Mouse (Mus musculus): ENCODE data around the gene Esp23.
"Not testable (repeated sequence)": the region's sequence is repeated elsewhere in the genome, so short reads cannot be mapped to it uniquely, and the experiment has no call there.

Gene Esp23

GRCm38 (mm10) chr17:39076937-39077336 is at the start of gene Esp23:
Esp23 (minus strand) TSS chr17:39077037.
- no peak for DNase-seq (ENCODE audit: low spot score)

GRCm38 (mm10) chr17:39107126-39107525 is 30.3 kb upstream of the Esp23 start:
- peak; percentile 1 for DNase-seq (ENCODE audit: low spot score)

- no peak for DNase-seq (ENCODE audit: low spot score)
These were observed 18.2 kb upstream of the Esp23 start, which contains the start of gene Esp22 for GRCm38 (mm10) chr17:39095034-39095433. Esp22 (plus strand) TSS chr17:39095334.

GRCm38 (mm10) chr17:39063641-39064040 is 13.2 kb downstream of the Esp23 start:
- no peak for DNase-seq (ENCODE audit: low spot score)

GRCm38 (mm10) chr17:39043241-39043640 is 33.6 kb downstream of the Esp23 start, which contains the start of gene Gm21903:
Gm21903 (minus strand) TSS chr17:39043341.
- no peak for DNase-seq (ENCODE audit: low spot score)

- not testable (repeated sequence) for DNase-seq (ENCODE audit: low spot score)
These were observed 40.4 kb downstream of the Esp23 start, which contains the start of gene Esp24 for GRCm38 (mm10) chr17:39036395-39036794. Esp24 (plus strand) TSS chr17:39036695.

Measured in retina, embryonic 14.5 days (tissue).